Mouse (Mus musculus) monocyte, adult 2 months (primary cell): ENCODE results near the gene Gigyf1.

Experiments
- DNase-seq, 2 experiments: peaks; one replicate each; pipeline ENCODE4 v3.0.0; 2022; ENCODE audit warnings: low spot score in 2 of 2, low read depth in 1 of 2

Gene Gigyf1

DNA sequence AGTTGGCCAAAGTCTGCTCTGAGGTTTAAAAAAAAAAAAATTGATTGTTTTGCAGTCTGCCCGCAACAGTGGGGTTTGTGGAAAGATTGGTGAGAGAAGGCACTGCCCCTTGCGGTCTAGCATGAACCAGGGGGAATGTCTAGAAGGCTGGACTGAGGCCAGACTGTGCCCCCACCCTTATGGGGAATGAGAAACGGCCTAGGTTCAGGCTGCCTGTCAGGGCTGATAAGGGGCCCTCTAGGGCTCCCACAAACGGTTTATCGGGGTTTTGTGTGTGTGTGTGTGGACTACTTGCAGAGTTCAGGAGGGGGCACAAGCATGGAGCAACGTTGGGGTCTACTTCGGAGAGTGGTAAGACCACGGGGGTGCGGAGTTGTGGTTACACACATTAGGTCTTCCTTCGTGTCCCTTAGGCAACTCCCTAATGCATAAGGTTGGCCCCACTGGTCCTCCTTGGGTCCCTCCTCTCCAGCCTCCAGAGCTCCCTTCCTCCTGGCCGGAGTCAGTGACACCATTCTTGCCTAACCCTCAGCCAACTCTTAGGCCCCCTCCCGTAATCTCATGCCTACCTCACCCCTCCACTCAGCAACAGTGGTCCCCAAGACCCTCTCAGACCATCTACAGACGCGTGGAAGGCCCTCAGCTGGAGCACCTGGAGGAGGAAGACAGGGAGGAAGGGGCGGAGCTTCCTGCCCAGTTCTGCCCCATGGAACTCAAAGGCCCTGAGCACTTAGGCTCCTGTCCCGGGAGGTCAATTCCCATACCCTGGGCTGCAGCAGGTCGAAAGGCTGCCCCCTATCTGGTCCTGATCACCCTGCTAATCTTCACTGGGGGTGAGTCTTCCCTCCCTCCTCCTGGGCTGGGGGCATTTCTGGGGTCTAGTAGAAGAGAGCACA lies 52.6 kb downstream of the Gigyf1 start:
- no peak for DNase-seq

DNA sequence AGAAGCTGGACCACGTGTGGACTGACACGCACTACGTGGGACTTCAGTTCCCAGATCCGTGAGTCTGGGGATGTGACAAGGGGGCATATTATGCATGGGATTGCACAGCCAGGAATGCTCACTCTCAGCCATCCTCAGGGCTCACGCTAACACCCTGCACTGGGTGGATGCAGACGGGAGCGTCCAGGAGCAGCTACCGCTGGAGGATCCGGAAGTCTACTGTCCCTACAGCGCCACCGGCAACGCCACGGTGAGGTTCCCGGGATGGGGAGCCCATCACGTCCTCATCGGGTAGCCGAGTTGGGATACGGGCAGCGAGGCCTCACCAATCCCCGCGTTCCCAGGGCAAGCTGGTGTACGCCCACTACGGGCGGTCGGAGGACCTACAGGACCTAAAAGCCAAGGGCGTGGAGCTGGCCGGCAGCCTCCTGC lies 56.1 kb downstream of the Gigyf1 start:
- no peak for DNase-seq
